Mouse (Mus musculus) ES-E14 (cell line): ENCODE results near the gene Arid5b.

Experiments
- CHD2 ChIP-seq: IDR thresholded peaks from 2 replicates; pipeline ENCODE4 v1.6.1; 2014; ENCODE audit warnings: mild to moderate bottlenecking, low read depth, low read length, inconsistent platforms
- HCFC1 ChIP-seq: IDR thresholded peaks from 2 replicates; pipeline ENCODE4 v1.6.1; 2012; ENCODE audit warnings: low read length, inconsistent platforms, borderline replicate concordance; ENCODE audit not compliant: insufficient read depth
- MAFK ChIP-seq: IDR thresholded peaks from 2 replicates; pipeline ENCODE4 v1.6.1; 2014; ENCODE audit warnings: mild to moderate bottlenecking, low read depth, low read length, inconsistent platforms; ENCODE audit not compliant: insufficient read depth
- ZC3H11A ChIP-seq: IDR thresholded peaks from 2 replicates; pipeline ENCODE4 v1.6.1; 2012; ENCODE audit warnings: low read depth, mild to moderate bottlenecking, inconsistent platforms, low read length, borderline replicate concordance
- ZNF384 ChIP-seq: IDR thresholded peaks from 2 replicates; pipeline ENCODE4 v1.6.1; 2012; ENCODE audit warnings: low read depth, low read length, inconsistent platforms

DNA sequence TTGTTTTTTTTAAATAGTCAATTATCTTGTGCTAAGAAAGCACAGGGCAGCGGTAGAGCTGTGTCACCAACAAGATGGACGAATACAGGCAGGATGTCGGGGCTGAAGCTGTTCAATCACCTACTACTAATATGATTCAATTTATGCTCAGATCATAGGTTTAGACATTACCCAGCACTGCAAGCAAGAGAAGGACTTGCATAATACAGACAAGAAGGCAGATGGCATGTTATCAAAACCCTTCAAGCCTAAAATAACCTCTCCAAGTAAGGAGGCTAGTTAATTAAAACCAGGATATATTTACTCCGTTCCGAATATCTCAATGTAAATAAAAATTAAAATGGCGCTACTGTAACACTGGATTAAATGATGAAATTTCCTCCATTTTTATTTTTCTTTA lies 96.3 kb downstream of the Arid5b start:
- no peak for TF ChIP-seq CHD2
- no peak for TF ChIP-seq ZNF384
- no peak for TF ChIP-seq MAFK
- TF ChIP-seq ZC3H11A: no peak
- no peak for TF ChIP-seq HCFC1
